Mouse (Mus musculus) olfactory bulb, adult 2 months (tissue): ENCODE results near the gene Atf5.

Experiments
- CTCF ChIP-seq: fragments of 200-500 bp; IDR thresholded peaks from 2 replicates; pipeline ENCODE4 v1.5.1; 2012; ENCODE audit warnings: low read depth, mild to moderate bottlenecking, low read length, moderate library complexity; ENCODE audit not compliant: insufficient read depth
- POLR2A ChIP-seq: fragments of 200-500 bp; IDR thresholded peaks from 2 replicates; pipeline ENCODE4 v1.6.1; 2012; ENCODE audit warnings: mild to moderate bottlenecking, low read depth, low read length, moderate library complexity; ENCODE audit not compliant: insufficient read depth

DNA sequence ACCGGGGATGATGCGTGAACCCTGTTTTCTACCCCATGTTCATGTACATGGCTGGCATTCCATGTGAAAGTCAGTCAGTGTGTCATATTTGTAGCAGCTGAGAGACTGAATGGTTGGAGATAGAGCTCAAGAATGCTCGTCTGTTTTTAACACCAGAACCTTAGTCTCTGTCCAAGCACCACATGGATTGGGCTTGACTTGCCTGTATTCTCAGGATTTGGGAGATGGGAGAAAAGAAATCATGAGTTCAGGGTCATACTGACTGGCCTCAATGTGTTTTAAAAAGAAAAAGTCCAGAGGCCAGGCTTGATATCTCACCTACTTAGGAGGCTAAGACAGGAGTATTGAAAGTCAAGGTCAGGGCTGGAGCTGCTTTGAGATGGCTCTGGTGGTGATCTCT, 983 bp upstream of the Atf5 start:
- TF ChIP-seq CTCF = no peak
- TF ChIP-seq POLR2A = no peak
